8 mouse cellular contexts compared by ENCODE assay signal in genomic region chr7:132658058-132658450, GRCm38 (mm10). TPM values are rescaled to one million over a fixed set of nuclear protein-coding genes. Genes with fewer than 3 reads are reported as not detected.
A peak's percentile ranks its signal among the peaks of the same experiment; 100 is the strongest.
DNase-seq lines count a peak whose midpoint lies in the region; ATAC-seq lines count a peak whose summit lies in the region.

No protein-coding gene starts in this region.

- peaks cover 66% of the 10 kb centered on the region for H3K4me1 ChIP-seq in lung, embryonic 15.5 days
- peaks cover 81% of the 10 kb centered on the region for H3K4me1 ChIP-seq in heart, embryonic 10.5 days
- peaks cover 43% of the 10 kb centered on the region for H3K4me1 ChIP-seq in stomach, embryonic 15.5 days

- H3K9ac ChIP-seq in lung, embryonic 15.5 days: no peak overlapping the region
- no peak overlapping the region for H3K9ac ChIP-seq in stomach, embryonic 15.5 days

- no peak for DNase-seq in lung, postnatal 25 days (ENCODE audit: low spot score)
- DNase-seq in heart, embryonic 10.5 days (ENCODE audit: low spot score): no peak
- peak; percentile 39 to 56 for DNase-seq in kidney, postnatal 25 days
- DNase-seq in cerebellum, postnatal 14 days: no peak
- DNase-seq in adrenal gland, adult 2 months: no peak
- no peak for DNase-seq in adrenal gland, adult 18-20 months (ENCODE audit: low spot score in 2 of 2)

- no peaks in the 10 kb centered on the region for H3K9me3 ChIP-seq in lung, embryonic 15.5 days
- H3K9me3 ChIP-seq in heart, embryonic 10.5 days: no peaks in the 10 kb centered on the region
- H3K9me3 ChIP-seq in stomach, embryonic 15.5 days: no peaks in the 10 kb centered on the region

- H3K27ac ChIP-seq in lung, embryonic 15.5 days: peak overlapping the region; percentile 89
- H3K27ac ChIP-seq in heart, embryonic 10.5 days: peak overlapping the region; percentile 82
- H3K27ac ChIP-seq in stomach, embryonic 15.5 days: peak overlapping the region; percentile 66

- H3K4me3 ChIP-seq in lung, embryonic 15.5 days: no peak overlapping the region
- no peak overlapping the region for H3K4me3 ChIP-seq in heart, embryonic 10.5 days
- no peak overlapping the region for H3K4me3 ChIP-seq in stomach, embryonic 15.5 days (replicated peaks)

- no peaks in the 10 kb centered on the region for H3K27me3 ChIP-seq in lung, embryonic 15.5 days
- H3K27me3 ChIP-seq in heart, embryonic 10.5 days (ENCODE audit: insufficient read depth, poor library complexity, severe bottlenecking): no peaks in the 10 kb centered on the region
- no peaks in the 10 kb centered on the region for H3K27me3 ChIP-seq in stomach, embryonic 15.5 days (replicated peaks)

- no peaks in the 10 kb centered on the region for H3K36me3 ChIP-seq in lung, embryonic 15.5 days
- no peaks in the 10 kb centered on the region for H3K36me3 ChIP-seq in heart, embryonic 10.5 days
- H3K36me3 ChIP-seq in stomach, embryonic 15.5 days: no peaks in the 10 kb centered on the region

- ATAC-seq in lung, embryonic 15.5 days (ENCODE audit: borderline replicate concordance, extremely low read depth, low FRiP score, low TSS enrichment): no peak
- no peak for ATAC-seq in stomach, embryonic 15.5 days (ENCODE audit: insufficient read depth, low FRiP score, low read depth)

- WGBS in lung, embryonic 15.5 days: 4% methylated on average over 9 of the region's 9 CpGs
- 7% methylated on average over 9 of the region's 9 CpGs for WGBS in heart, embryonic 10.5 days
- 10% methylated on average over 9 of the region's 9 CpGs for WGBS in stomach, embryonic 15.5 days

- H3K4me2 ChIP-seq in lung, embryonic 15.5 days: no peak overlapping the region
- H3K4me2 ChIP-seq in stomach, embryonic 15.5 days: 0 out of 2 replicates have a peak overlapping the region, but pooled peaks have one; percentile 19

RNA-seq across cellular contexts. Expression of gene Lhpp, which starts 47.6 kb away (rescaled TPM):
- 19.1 and 20.8 TPM in 2 replicates for polyA plus RNA-seq in lung, embryonic 15.5 days (2015; fragmentation: Nextera tagmentation; extraction: Ambion mirVana)
- polyA plus RNA-seq in heart, embryonic 10.5 days (2016; fragmentation: Nextera tagmentation; extraction: Ambion mirVana): 17.4 and 19.3 TPM in 2 replicates
- polyA plus RNA-seq in stomach, embryonic 15.5 days (2015; fragmentation: Nextera tagmentation; extraction: Ambion mirVana): 14.7 and 15.9 TPM in 2 replicates
- total RNA-seq in adrenal gland, adult 2 months (2021): 10 to 100 TPM; 23.0 to 25.2 TPM
- polyA plus RNA-seq in adrenal gland, adult 2 months (2012; rRNA removed): 27.8 and 38.6 TPM in 2 replicates
- total RNA-seq in adrenal gland, adult 18-20 months (2021): 10 to 100 TPM; 17.1 to 26.8 TPM

RNA-seq across cellular contexts. Expression of gene Nkx1-2, which starts 58.6 kb away (rescaled TPM):
- polyA plus RNA-seq in lung, embryonic 15.5 days (2015; fragmentation: Nextera tagmentation; extraction: Ambion mirVana): not detected in 2 replicates
- not detected in 2 replicates for polyA plus RNA-seq in heart, embryonic 10.5 days (2016; fragmentation: Nextera tagmentation; extraction: Ambion mirVana)
- polyA plus RNA-seq in stomach, embryonic 15.5 days (2015; fragmentation: Nextera tagmentation; extraction: Ambion mirVana): 0.12 and 0.13 TPM in 2 replicates
- not detected for total RNA-seq in adrenal gland, adult 2 months (2021)
- polyA plus RNA-seq in adrenal gland, adult 2 months (2012; rRNA removed): not detected in 2 replicates
- total RNA-seq in adrenal gland, adult 18-20 months (2021): not detected

Comparison
In these comparisons a context has a peak if more than half of its experiments do, and no peak if none do; other contexts are left out.
1. DNase-seq: peak in kidney, postnatal 25 days (2 of 2); none in lung, postnatal 25 days (single experiment), heart, embryonic 10.5 days (single experiment), cerebellum, postnatal 14 days (0 of 2), adrenal gland, adult 2 months (single experiment) and adrenal gland, adult 18-20 months (0 of 2).
2. Peak in every context shown above with its lines, with median percentiles within 50 percentile points of each other: H3K27ac ChIP-seq.